Mouse (Mus musculus) erythroblast, adult 5-6 weeks (primary cell): ENCODE data around the gene Nphp1. TPM values are rescaled to one million over a fixed set of nuclear protein-coding genes. Genes with fewer than 3 reads are reported as not detected.

Experiments used
- ATAC-seq: replicated peaks from 2 replicates; pipeline ENCODE4 v1.8.0; 2016; ENCODE audit warnings: moderate number of reproducible peaks, mild to moderate bottlenecking, moderate TSS enrichment, inconsistent platforms; ENCODE audit not compliant: poor library complexity, low FRiP score, severe bottlenecking
- total RNA-seq, 2 experiments: library from RNA; stranded (forward) in 1 of 2; stranded (reverse) in 1 of 2; fragments of 150-400 nt in 1 of 2; fragments of 200-764, 138-1000 nt in 1 of 2; gene quantifications; 2 replicates each; pipeline versions ENCODE4 v1.2.3 to v1.2.4; 2015 to 2017; ENCODE audit warnings: low replicate concordance in 2 of 2

The Nphp1 gene
- total RNA-seq, 2 experiments from 2014 or later = 2.6 to 3.3 TPM

DNA sequence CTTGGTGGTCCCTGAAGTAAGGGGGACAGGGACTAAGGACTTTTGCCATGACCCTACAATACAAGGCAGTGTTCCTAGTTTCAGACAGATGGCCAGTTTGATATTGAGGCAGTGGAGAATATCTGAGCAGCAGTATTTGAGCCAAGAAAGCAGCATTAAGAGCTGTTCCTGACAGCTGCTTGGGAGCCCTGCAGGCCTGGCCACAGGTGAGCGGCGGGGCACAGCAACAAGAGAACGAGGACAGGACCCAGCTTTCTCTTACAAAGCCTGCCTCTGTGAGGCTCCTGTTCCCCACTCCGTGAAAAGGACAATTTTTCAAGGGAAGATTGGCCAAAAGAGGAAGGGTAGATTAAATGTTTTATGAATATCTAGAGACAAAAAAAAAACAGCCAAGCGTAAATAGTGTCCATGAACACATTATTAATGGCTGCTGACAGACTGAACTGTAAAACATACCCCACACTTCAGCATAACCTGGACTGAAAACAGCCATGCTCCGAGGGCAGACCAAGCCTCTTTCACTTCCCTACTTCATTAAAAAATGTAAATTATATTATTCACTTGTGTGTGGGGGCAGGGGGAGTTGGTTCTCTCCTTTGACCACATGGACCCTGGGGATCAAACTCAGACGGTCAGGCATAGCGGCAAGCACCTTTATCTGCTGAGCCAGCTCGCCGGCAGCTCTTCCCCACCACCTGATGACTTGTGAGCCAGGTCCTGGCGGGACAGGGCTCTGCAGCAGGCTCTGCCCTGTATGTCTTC, 36.7 kb downstream of the Nphp1 start:
- ATAC-seq = no peak

DNA sequence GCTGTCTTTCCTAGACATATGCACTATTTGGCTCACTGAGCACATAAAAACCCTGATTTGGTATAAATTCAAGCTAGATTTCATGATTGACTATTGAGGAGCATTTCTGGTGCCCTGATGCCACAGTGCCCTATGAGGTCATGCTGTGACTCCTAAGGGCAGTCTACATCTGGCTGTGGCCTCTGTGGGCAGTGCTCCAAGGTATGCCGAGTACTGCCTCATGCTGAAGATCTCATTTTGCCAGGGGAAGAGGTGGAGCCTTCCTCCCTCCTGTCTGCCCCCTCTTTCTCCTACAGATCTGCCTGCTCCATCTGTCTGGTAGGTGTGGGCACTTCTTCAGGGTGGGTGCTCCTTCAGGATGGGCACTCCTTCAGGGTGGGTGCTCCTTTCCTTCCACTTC, 39.3 kb downstream of the Nphp1 start:
- ATAC-seq = no peak

DNA sequence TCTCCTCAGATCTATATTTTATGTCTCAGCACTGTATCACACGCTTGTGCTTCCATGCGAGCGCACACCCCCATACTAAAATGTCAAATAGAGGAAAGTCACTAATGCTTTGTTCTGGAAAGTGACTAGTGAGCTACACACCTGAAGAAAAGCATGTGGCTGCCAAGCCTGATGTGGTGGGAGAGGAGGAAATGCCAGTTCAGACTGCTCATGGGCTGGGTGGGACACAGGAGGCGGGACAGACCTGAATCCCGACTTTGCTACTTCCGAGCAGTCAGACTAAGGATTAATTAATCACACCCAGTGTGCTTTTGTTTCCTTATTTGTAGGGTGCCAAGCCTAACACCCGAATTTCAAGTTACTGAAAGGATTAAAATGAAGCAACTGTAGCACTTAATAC, 40.4 kb downstream of the Nphp1 start:
- no peak for ATAC-seq

GRCm38 (mm10) chr2:127742637-127743036, 46.1 kb downstream of the Nphp1 start:
- ATAC-seq = no peak

DNA sequence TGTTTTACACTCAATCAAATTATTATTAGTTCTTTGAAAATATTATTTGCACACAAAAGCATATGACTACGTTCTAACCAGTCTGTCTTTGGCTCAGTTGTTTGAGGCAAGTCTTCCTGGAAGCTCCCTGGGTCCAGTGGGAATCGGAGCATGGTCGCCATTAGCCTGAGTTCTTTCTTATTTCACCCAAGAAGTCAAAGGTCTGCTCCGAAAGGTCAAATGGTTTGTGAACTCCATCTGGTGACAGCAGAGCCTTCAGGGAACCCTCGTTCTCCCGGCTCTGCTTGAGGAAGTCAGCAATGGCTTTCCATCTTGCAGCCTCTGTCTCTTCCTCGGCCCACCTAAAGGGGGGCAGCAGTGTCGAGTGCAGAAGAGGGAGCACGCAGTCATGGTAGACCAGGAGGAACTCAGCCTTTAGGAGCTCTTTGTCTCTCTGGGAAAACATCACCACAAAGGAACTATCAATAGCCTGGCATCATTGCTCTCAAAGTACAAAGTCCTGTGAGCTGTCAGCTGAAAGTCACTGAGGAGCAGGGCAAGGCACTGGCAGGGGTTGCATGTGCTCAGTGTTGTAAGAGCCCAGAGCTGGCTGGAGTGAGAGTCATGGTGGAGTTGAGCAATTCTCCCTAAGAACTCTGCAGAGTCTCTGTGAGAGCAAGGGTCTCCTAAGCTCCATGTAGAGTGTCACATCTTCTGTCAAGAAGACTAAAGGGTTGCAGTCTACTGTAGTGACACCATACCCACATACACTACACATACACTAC, 47.8 kb downstream of the Nphp1 start:
- ATAC-seq = no peak

GRCm38 (mm10) chr2:127737885-127738284, 50.8 kb downstream of the Nphp1 start:
- ATAC-seq = no peak

DNA sequence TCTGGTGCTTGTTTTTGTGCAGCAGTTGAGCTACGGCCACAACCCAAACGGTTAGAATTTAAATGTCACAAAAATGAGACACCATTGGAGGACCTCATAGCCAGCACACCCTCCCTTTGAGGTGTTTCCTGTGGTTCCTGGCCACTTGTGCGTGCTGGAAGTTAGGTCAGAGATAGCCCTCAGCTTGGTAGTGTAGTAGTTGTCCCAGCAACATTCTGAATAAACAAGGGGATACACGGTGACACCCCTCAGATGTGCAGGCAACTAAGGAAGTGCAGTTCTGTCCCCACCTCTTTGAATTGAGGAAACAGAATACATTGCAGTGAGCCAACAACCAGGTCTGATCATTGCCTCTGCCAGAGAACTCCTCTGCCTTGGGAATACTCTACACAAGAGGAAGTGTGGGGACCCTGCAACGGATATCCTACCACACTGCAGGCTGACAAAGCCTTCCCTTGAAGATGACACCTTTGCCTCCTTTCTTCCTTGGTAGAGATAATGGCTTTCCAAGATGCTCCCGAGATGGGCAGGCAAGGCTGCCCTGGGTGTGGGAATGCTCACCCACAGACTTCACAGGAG, 52.0 kb downstream of the Nphp1 start:
- no peak for ATAC-seq

DNA sequence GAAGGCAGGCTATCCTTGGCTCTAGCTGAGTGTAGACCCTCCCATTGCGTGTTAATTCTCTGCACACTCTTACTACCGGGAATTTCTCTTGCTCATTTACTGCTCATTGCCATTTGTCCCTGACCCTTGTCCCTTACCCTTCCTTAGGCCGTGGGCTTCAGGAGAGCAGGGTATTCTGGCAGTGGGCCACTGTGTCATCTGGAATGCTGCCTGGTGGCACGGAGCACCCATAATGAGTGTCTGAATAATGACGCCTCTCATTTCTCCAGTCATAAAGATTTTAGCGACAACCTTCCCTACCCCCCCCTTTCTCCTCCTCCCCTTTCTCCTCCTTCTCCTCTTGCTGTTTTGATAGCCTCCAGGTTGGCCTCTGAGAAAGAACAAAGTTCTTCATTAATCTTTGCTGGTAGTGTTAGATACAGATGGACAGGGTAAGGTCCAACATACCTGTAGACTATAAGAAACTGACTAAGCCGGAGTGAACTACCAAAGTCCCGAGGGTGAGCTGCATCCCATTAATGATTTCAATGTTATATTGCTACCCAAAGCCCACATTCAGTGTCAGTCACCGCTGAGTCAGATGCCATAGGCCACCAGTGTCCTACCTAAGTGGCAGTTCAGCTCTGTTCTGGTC, 53.1 kb downstream of the Nphp1 start:
- ATAC-seq = no peak

DNA sequence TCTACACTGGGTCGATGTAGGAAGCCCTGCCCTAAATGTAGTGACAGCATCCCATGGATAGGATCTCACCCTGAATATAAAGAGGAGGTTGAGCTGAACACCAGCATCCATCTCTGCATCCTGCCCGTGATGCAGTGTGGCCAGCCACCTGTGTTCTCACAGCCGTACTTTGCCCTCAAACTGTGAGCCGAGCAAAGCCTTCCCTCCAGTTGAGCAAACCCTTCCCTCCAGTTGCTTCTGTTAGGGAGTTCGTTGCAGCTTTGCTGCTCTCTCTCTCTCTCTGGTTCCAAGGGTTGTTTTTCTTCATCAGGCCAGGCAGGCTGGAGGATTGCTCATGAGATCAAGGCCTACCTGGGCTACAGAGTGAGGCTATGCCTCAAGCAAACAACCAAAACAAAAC, 53.8 kb downstream of the Nphp1 start:
- no peak for ATAC-seq

DNA sequence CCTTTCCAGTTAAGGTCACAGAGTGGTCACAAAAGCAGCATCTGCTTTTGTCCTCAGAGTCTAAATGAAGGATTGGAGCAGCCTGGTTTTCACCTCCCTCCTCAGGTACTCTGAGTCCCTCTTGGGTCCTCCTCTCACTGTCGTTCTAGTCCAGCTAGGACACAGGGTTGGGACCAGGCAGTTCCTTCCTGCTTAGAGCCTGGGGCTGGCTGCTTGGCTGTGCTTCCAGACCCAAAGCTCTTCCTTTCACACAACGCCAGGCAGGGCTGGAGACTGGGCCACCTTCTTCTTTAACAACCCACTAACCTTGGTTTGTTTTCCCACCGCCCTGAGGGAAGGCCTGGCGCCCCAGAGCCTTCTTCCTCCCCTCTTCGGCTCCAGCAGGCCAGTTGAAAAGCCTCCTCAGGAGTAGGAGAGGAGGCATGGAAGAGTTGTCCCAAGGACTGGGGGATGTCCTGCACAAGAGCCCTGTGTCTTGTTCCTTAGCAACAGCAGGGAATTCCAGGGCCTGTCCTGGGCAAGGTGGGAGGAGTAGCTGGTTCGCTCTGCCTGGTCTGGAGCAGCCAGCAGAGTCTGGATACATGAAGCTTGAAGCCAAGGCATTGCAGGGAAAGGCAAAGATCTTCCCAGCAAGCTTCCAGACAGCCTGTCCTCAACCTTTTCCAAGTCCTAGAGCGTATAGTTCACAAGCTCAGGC, 58.2 kb downstream of the Nphp1 start:
- ATAC-seq = no peak

- no peak for ATAC-seq
Measured at GRCm38 (mm10) chr2:127729671-127730070, 59.0 kb downstream of the Nphp1 start, which contains the start of gene Mall. Mall (minus strand) TSS chr2:127729932.

GRCm38 (mm10) chr2:127728661-127729450, 59.8 kb downstream of the Nphp1 start:
- ATAC-seq = no peak

DNA sequence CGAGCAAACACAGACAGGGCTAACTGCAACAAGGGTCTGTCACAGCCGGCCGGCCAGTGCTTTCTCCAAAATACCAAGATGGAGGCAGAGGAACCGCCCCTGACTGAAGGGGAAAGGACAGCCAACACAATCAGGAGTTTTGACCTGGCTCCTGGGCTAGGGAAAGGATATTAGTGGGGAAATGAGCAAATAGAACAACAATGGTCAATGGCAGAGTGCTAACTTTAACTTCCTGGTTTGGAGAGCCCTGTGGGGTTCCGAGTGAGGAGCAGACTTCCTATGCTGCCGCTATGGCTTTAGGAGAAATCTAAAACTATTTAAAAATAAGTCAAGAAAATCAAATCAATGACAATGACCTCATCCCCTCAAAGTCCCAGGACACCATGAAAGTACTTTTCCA, 60.6 kb downstream of the Nphp1 start:
- ATAC-seq = no peak

DNA sequence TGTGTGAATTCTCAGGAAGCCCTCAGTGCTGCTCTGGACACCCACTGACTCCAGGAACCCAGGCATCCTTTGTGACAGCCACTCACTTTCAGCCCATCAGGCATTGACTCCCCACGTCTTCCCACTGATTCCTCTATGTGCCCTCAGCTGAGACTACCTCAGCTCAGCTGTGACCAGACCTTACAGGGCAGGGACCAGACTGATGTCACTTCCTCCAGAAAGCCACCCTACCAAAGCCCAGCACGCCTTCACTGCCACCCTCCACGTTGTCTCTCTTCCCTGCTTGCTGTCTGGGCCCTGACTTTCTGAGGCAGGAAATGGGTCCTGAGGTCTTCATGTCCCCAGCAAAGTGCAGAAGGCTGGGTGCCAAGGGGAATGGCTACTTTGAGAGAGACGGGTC, 65.5 kb downstream of the Nphp1 start:
- no peak for ATAC-seq

DNA sequence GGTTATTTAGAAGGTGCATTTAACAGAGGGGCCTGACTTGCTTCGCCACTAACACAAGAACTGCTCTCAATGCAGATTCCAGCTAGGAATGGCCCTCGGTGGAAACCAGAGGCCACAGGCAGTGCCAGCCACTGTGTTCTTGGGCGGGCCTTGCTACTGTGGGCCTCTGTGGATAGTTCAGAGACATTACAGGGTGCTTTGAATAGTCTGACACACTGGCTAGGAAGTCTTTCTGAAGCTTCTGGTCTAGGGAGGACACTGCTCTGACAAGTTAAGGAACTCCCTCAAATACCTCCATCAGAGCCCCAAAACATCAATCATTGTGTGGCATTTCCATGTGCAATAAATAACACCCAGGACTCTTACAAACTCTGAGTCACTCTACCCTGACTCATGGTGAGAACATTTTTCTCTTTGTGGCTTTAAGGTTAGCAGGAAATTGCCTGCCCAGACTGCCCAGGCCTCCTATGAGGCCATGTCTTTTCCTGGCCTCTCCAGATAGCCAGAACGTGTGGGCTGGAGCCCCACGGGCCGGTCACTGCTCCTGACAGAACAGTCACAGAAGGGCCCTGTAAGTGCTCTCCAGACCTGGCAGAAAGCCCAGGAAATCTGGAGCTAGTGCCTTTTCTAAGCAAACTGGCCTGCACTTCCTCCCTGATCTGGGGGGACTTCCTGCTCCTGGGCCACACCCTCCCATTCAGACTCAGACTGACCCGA, 66.4 kb downstream of the Nphp1 start:
- ATAC-seq = no peak

DNA sequence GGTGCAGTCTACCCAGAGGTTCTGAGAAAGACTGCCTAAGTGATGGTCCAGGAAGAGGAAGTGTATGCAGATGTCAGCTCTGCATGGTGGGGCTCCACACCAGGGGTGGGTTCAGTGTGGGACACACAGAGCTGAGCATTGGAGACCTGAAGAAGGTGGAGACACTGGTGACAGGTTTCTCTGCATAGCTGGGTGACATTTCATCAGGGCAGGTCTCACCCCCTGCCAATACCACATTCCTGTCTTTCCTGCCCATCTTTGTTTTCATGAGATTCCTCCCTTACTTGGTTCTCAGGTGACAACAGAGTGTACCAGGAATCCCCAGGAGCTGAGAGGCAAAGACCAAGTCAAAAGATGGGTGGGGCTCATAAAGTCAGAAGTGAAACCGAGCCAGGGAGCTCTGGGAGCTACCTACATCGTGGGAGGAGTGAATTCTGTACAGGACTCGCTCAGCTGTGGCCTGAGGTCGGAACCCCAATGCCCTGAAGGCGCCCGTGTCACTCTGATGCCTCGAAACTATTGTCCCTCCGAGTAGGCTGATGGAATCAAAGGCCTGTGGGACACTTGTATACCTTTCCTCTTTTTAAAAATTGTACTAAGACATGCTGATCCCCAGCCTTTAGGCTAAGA, 69.7 kb downstream of the Nphp1 start:
- no peak for ATAC-seq

DNA sequence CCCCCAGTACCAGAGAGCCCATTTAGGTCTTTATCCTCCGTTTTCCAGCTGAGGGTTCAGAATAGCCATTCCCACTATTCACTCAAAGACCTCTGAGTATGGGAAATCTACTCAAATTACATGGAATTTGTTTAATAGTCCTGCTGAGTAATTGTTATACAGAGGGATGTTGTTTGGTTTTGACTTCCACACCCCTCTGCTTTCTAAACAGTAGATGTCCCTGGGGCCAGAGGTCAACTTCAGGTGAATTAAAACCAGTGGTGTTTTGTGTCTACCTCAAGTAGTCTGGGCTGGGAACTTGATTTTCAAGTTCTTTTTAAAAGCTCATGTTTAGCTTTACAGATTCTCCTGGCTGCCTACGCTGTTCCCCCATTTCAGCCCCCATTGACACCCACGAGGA, 74.0 kb downstream of the Nphp1 start:
- ATAC-seq = no peak

DNA sequence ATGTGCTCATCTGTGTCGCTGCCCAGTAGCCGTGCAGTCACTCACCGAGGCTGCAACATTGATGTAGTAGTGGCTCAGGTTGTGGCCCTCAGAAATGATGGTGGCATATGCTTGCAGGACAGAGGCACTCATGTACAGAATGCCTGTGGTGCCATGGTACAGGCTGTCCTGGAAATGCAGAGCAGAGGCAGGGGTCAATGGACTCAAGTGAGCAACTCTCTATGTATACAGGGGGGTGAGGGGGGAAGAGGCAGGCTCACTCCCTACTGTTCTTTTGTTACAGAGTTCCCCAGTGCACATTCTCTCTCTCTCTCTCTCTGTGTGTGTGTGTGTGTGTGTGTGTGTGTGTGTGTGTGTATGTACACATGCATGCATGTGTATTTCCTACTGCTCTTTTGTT, 79.9 kb downstream of the Nphp1 start:
- ATAC-seq = no peak
